Mouse (Mus musculus): ENCODE measurements around the gene Uqcc2. TPM values are rescaled to one million over a fixed set of nuclear protein-coding genes. Genes with fewer than 3 reads are reported as not detected.

Gene Uqcc2
- 343 and 350 TPM in 2 replicates for polyA plus RNA-seq (2014; fragmentation: Nextera tagmentation; extraction: Ambion mirVana)

DNA sequence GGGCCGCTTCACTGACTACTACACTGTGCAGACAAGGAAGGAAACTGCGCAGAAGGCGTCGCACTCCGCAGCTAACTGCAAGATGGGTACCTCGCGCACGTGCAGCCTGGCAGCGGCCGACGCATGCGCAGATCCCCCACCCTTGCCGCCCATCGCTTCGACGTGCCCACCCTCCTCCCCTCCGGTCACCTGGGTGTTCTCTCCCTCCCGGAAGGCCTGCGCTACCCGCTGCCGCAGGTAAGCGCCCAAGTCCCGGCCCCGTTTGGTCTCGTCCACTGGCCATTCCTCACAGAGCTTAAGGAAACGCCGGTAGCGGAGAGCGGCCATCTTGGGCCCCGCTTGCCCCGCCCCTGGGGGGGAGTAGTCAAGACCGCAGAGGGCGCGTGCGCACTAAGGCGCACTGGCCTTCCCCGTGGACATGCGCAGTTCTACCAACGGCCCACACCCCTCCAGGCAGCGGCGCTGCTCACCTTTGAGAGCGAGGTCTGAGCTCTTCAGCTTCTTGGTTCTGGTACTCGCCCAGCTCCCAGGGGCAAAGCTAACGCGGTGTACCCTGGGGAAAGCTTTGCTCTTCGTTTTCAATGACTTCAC is at the start of gene Uqcc2:
TSS of gene Uqcc2 (minus strand) at position 366 of the 591 bp plus-strand sequence.
- peak within 1 kb of the TSS; percentile 24; the same call in 1 of the 2 replicates for H3K27ac ChIP-seq (replicated peaks; ENCODE audit: low read depth, low read length)
- 0 out of 2 replicates have a peak, but pooled peaks cover 4% of the 10 kb centered on the region for H3K36me3 ChIP-seq (ENCODE audit: control insufficient read depth, insufficient read depth, low read length)
- ATAC-seq (ENCODE audit: low read depth): peak; percentile 95
- peak within 1 kb of the TSS; percentile 53 for H3K4me2 ChIP-seq (ENCODE audit: low read depth, low read length)
- H3K9ac ChIP-seq (ENCODE audit: low read depth, low read length): peak within 1 kb of the TSS; percentile 64
- peak; percentile 99 for DNase-seq (ENCODE audit: low spot score)
- H3K4me3 ChIP-seq (ENCODE audit: low read depth, low read length): peak within 1 kb of the TSS; percentile 49
- no peaks in the 10 kb centered on the region for H3K9me3 ChIP-seq (ENCODE audit: control insufficient read depth, low read length)
- no peaks in the 10 kb centered on the region for H3K27me3 ChIP-seq (replicated peaks; ENCODE audit: control insufficient read depth, insufficient read depth, low read length)
- 0% methylated on average over 33 of the region's 46 CpGs for WGBS
- H3K4me1 ChIP-seq (ENCODE audit: control insufficient read depth, insufficient read depth, low read length): peaks cover 17% of the 10 kb centered on the region

DNA sequence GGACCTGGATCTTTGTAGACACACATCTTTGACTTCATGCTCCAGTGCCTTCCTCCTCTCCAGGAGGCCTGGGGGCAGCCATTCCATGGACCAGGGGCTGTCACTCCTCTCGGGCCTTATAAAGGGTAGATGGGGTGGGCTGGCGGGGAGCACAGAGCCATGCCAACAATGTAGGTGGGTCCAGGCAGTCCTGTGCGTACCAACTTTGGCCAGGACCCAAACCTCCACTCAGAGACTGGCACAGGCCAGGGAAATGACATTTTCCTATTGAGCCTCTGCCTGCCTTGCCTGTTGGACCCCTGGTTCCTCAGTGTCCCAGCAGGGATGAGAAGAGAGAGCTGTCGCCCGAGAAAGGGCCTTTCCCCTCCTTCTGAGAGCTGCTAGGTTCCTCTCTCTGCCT is 48.7 kb upstream of the Uqcc2 start:
- no peak overlapping the region for H3K9ac ChIP-seq (ENCODE audit: low read depth, low read length)
- H3K36me3 ChIP-seq (ENCODE audit: control insufficient read depth, insufficient read depth, low read length): no peaks in the 10 kb centered on the region
- H3K4me2 ChIP-seq (ENCODE audit: low read depth, low read length): no peak overlapping the region
- no peak overlapping the region for H3K4me3 ChIP-seq (ENCODE audit: low read depth, low read length)
- WGBS: 78% methylated on average over 5 of the region's 5 CpGs
- DNase-seq (ENCODE audit: low spot score): no peak
- peaks cover 5% of the 10 kb centered on the region; the same call in 1 of the 2 replicates for H3K4me1 ChIP-seq (ENCODE audit: control insufficient read depth, insufficient read depth, low read length)
- ATAC-seq (ENCODE audit: low read depth): no peak
- H3K27me3 ChIP-seq (replicated peaks; ENCODE audit: control insufficient read depth, insufficient read depth, low read length): no peaks in the 10 kb centered on the region
- H3K27ac ChIP-seq (replicated peaks; ENCODE audit: low read depth, low read length): no peak overlapping the region
- H3K9me3 ChIP-seq (ENCODE audit: control insufficient read depth, low read length): no peaks in the 10 kb centered on the region

DNA sequence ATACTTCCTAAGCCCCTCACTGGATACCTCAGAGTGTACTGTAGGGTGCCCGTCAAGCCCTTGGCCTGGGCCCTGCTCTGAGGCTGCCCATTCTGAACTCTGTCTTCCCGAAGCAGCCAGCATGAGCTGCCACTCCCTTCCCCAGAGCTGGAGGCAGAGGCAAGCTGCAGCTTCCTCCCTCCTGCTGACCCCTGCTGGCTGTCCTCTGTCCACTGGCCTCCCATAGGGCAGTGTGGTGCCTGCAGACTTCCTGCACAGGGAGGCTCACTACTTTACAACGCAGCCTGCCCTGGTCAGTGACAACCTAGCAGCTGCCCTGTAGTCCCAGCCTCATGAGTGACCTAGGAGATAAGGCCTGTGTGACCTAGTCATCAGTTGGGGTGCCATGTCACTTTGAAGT is 48.0 kb upstream of the Uqcc2 start:
- H3K4me1 ChIP-seq (ENCODE audit: control insufficient read depth, insufficient read depth, low read length): peaks cover 5% of the 10 kb centered on the region; the same call in 1 of the 2 replicates
- no peaks in the 10 kb centered on the region for H3K9me3 ChIP-seq (ENCODE audit: control insufficient read depth, low read length)
- no peaks in the 10 kb centered on the region for H3K36me3 ChIP-seq (ENCODE audit: control insufficient read depth, insufficient read depth, low read length)
- H3K27me3 ChIP-seq (replicated peaks; ENCODE audit: control insufficient read depth, insufficient read depth, low read length): no peaks in the 10 kb centered on the region
- no peak overlapping the region for H3K9ac ChIP-seq (ENCODE audit: low read depth, low read length)
- H3K27ac ChIP-seq (replicated peaks; ENCODE audit: low read depth, low read length): no peak overlapping the region
- whole genome bisulfite sequencing: 31% methylated on average over 3 of the region's 3 CpGs
- no peak overlapping the region for H3K4me3 ChIP-seq (ENCODE audit: low read depth, low read length)
- H3K4me2 ChIP-seq (ENCODE audit: low read depth, low read length): no peak overlapping the region
- ATAC-seq (ENCODE audit: low read depth): 0 out of 2 replicates have a peak, but pooled peaks have one; percentile 31
- no peak for DNase-seq (ENCODE audit: low spot score)

DNA sequence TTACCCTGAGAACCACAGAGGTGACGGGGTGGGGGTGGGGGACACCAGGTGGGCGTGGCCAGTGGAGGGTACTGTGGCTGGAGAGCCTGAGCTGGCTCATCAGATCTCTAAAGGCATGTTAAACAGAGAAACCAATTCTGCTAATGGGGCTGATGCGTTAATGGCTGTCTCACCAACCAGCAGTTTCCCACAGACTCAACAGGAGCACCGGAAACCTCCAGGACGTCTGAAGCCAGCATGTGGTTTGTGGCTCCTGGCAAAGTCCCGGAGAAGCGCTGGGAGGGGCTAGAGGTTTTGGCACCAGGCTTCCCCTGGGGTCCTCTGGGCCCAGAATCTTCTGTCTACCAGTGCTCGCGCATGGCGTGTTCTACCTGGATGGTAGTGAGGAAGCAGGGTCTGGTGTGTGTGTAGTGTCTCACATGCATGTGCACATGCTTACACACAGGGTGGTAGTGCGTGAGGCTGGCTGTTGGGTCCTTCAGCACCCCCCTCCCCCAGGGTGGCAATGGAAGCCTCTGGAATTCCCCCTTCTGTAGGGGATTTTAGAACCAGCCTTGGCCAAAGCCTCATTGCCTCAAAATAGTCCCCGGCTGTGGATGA is 46.1 kb upstream of the Uqcc2 start:
- no peak for ATAC-seq (ENCODE audit: low read depth)
- peak; percentile 68 for DNase-seq (ENCODE audit: low spot score)
- H3K27ac ChIP-seq (replicated peaks; ENCODE audit: low read depth, low read length): no peak overlapping the region
- no peak overlapping the region for H3K4me3 ChIP-seq (ENCODE audit: low read depth, low read length)
- no peak overlapping the region for H3K4me2 ChIP-seq (ENCODE audit: low read depth, low read length)
- peaks cover 14% of the 10 kb centered on the region for H3K4me1 ChIP-seq (ENCODE audit: control insufficient read depth, insufficient read depth, low read length)
- no peak overlapping the region for H3K9ac ChIP-seq (ENCODE audit: low read depth, low read length)
- WGBS: 49% methylated on average over 12 of the region's 12 CpGs
- H3K27me3 ChIP-seq (replicated peaks; ENCODE audit: control insufficient read depth, insufficient read depth, low read length): no peaks in the 10 kb centered on the region
- no peaks in the 10 kb centered on the region for H3K9me3 ChIP-seq (ENCODE audit: control insufficient read depth, low read length)
- H3K36me3 ChIP-seq (ENCODE audit: control insufficient read depth, insufficient read depth, low read length): no peaks in the 10 kb centered on the region

DNA sequence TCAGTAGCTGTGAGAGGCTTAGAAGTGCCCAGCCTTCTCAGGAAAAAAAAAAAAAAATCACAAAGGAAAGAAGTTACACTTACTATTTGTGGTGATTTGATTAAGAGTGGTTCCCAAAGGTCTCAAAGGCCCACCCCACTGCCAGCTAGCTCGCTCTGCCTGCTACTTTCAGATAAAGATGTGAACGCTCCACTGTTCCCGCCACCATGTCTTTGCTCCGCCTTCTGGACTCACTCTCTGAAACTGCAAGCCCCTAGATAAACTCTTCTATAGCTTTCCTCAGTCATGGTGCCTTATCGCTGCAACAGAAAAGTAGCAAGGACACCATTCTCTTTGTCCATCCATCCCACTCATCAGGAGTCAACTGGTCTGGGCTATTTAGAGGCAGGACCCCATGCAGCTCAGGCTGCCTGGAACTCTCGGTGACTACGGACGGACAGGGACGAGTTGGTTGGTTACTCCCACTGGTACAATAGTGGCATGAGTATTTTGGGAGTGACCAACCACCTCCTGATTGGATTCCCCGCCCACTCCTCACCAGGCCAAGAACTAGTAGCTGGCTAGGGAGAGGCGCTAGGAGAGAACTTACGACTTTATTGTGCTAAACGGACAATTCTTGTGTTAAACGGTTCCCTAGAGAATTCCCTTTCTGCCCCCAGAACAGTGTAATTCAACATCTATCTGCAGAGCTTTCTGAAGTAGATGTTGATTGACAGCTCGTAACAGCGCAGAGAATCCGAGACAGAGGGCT is 44.9 kb upstream of the Uqcc2 start:
- H3K4me1 ChIP-seq (ENCODE audit: control insufficient read depth, insufficient read depth, low read length): peaks cover 14% of the 10 kb centered on the region
- 88% methylated on average over 17 of the region's 17 CpGs for WGBS
- ATAC-seq (ENCODE audit: low read depth): no peak
- no peaks in the 10 kb centered on the region for H3K36me3 ChIP-seq (ENCODE audit: control insufficient read depth, insufficient read depth, low read length)
- no peaks in the 10 kb centered on the region for H3K27me3 ChIP-seq (replicated peaks; ENCODE audit: control insufficient read depth, insufficient read depth, low read length)
- H3K9me3 ChIP-seq (ENCODE audit: control insufficient read depth, low read length): no peaks in the 10 kb centered on the region
- H3K4me2 ChIP-seq (ENCODE audit: low read depth, low read length): no peak overlapping the region
- H3K9ac ChIP-seq (ENCODE audit: low read depth, low read length): no peak overlapping the region
- no peak for DNase-seq (ENCODE audit: low spot score)
- no peak overlapping the region for H3K4me3 ChIP-seq (ENCODE audit: low read depth, low read length)
- no peak overlapping the region for H3K27ac ChIP-seq (replicated peaks; ENCODE audit: low read depth, low read length)

DNA sequence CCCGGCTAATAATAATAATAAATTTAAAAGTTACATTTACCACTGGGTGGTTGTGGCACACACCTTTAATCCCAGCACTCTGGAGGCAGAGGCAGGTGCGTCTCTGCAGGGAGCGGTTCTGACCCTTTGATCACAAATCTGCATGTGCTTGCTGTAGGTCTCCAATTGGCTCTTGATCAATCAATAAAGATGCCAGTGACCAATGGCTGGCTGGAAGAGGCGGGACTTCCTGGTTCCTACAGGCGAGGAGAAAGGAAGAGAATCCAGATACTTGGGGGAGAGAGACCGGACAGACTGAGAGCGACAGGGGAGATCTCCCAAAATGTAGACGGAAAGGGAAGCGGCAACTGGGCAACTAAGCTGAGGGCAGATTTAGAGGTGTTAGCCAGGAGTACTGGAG is 44.3 kb upstream of the Uqcc2 start:
- Histone ChIP-seq H3K9ac (ENCODE audit: low read depth, low read length) (no peak overlapping the region), H3K4me1 (ENCODE audit: control insufficient read depth, insufficient read depth, low read length) (peaks cover 14% of the 10 kb centered on the region), H3K4me2 (ENCODE audit: low read depth, low read length) (no peak overlapping the region), H3K36me3 (ENCODE audit: control insufficient read depth, insufficient read depth, low read length) (no peaks in the 10 kb centered on the region), H3K27ac (replicated peaks; ENCODE audit: low read depth, low read length) (no peak overlapping the region), H3K27me3 (replicated peaks; ENCODE audit: control insufficient read depth, insufficient read depth, low read length) (no peaks in the 10 kb centered on the region), H3K4me3 (ENCODE audit: low read depth, low read length) (no peak overlapping the region), H3K9me3 (ENCODE audit: control insufficient read depth, low read length) (no peaks in the 10 kb centered on the region)
- ATAC-seq (ENCODE audit: low read depth) (no peak), DNase-seq (ENCODE audit: low spot score) (no peak)
- 93% methylated on average over 9 of the region's 9 CpGs for WGBS

DNA sequence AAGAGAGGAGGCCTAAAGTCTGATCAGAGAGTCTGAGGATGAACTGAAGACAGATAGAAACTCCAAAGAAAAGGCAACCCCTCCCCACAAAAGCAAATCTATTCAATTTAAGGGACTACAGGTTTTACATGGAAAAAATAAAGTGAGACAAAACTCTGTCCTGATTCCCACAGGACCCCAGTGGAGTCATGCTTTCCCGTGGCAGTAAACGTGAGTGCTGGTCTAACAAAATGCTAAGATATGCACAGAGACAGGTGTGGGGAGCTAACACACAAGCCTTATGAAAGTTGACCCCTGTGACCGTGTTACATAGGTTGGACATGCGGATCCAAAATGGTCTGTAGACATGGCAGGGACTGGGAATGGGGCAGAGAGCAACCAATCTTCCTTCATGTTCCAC is 43.0 kb upstream of the Uqcc2 start:
- Histone ChIP-seq H3K36me3 (ENCODE audit: control insufficient read depth, insufficient read depth, low read length) (no peaks in the 10 kb centered on the region), H3K9ac (ENCODE audit: low read depth, low read length) (no peak overlapping the region), H3K27me3 (replicated peaks; ENCODE audit: control insufficient read depth, insufficient read depth, low read length) (no peaks in the 10 kb centered on the region), H3K9me3 (ENCODE audit: control insufficient read depth, low read length) (no peaks in the 10 kb centered on the region), H3K27ac (replicated peaks; ENCODE audit: low read depth, low read length) (no peak overlapping the region), H3K4me1 (ENCODE audit: control insufficient read depth, insufficient read depth, low read length) (peaks cover 14% of the 10 kb centered on the region), H3K4me2 (ENCODE audit: low read depth, low read length) (no peak overlapping the region), H3K4me3 (ENCODE audit: low read depth, low read length) (no peak overlapping the region)
- no peak for ATAC-seq (ENCODE audit: low read depth)
- DNase-seq (ENCODE audit: low spot score): no peak
- 85% methylated on average over 4 of the region's 4 CpGs for WGBS

DNA sequence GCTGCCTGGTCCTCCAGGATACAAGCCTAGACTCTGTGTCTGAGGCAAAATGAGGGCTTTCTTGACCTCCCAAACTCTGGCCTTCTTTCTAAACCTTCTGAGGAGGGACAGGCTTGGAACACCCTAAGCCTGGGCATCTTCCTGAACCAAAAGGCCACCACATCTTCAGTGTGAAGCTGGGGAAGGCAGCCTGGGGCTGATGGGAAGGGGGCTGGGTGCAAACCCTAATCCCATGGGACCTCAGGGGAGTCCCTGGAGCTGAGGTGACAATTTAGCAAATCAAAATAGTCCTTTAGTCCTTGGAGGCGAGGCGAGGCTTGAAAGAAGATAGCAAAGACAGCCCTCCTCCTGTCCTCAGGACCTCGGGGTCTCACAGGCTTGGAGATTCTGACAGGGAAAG is 42.6 kb upstream of the Uqcc2 start:
- DNase-seq (ENCODE audit: low spot score) (no peak), ATAC-seq (ENCODE audit: low read depth) (no peak)
- Histone ChIP-seq H3K27me3 (replicated peaks; ENCODE audit: control insufficient read depth, insufficient read depth, low read length) (no peaks in the 10 kb centered on the region), H3K9ac (ENCODE audit: low read depth, low read length) (no peak overlapping the region), H3K36me3 (ENCODE audit: control insufficient read depth, insufficient read depth, low read length) (no peaks in the 10 kb centered on the region), H3K4me2 (ENCODE audit: low read depth, low read length) (no peak overlapping the region), H3K9me3 (ENCODE audit: control insufficient read depth, low read length) (no peaks in the 10 kb centered on the region), H3K27ac (replicated peaks; ENCODE audit: low read depth, low read length) (no peak overlapping the region), H3K4me1 (ENCODE audit: control insufficient read depth, insufficient read depth, low read length) (peaks cover 14% of the 10 kb centered on the region), H3K4me3 (ENCODE audit: low read depth, low read length) (no peak overlapping the region)
- WGBS: 77% methylated on average over 3 of the region's 3 CpGs
